Mouse (Mus musculus) A20 (cell line): ENCODE results near the gene Pla1a.

Experiments used
- DNase-seq: peaks from one replicate; pipeline ENCODE4 v3.0.0-alpha.2; 2011; ENCODE audit warnings: low read depth, low spot score

Pla1a gene

DNA sequence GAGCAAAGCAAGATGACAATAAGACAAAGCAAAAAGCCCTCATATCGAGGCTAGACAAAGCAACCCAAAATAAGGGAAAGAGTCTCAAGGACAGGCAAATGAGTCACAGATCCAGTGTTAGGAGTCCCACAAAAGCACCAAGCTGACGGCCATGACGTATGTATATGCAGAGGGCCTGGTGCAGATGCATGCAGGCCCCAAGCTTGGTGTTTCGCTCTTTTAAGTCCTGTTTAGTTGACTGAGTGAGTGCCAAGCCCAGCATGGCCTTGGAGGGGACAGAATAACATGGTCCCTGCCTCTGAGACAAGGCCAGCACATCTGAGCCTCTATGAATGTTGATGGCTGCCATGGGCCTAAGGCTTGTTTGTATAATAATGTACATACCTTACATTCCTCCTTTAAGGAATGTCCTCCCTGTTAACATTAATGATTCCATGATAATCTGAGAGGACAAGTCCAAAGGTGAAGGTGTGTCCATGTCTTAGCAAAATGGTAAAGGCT, 1.4 kb upstream of the Pla1a start:
- DNase-seq = no peak

DNA sequence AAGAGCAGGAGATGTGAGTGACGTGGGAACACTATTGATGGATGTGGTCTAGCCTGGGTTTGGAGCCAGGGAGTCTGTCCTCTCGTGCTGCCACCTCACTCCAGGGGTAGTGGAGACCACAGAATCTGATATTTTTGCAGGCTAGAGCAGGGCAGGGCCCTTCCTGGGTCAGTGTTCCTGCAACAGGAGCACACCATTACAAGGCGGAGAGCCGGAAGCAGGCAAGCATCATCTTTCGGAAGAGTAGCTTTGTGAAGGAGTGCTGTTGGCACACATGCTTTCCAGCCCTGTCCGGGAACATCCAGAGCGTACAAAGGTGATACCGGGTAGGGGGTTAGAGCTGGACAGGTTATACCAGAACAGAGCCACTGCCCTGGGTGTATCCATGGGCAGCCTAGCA, 569 bp upstream of the Pla1a start:
- no peak for DNase-seq

DNA sequence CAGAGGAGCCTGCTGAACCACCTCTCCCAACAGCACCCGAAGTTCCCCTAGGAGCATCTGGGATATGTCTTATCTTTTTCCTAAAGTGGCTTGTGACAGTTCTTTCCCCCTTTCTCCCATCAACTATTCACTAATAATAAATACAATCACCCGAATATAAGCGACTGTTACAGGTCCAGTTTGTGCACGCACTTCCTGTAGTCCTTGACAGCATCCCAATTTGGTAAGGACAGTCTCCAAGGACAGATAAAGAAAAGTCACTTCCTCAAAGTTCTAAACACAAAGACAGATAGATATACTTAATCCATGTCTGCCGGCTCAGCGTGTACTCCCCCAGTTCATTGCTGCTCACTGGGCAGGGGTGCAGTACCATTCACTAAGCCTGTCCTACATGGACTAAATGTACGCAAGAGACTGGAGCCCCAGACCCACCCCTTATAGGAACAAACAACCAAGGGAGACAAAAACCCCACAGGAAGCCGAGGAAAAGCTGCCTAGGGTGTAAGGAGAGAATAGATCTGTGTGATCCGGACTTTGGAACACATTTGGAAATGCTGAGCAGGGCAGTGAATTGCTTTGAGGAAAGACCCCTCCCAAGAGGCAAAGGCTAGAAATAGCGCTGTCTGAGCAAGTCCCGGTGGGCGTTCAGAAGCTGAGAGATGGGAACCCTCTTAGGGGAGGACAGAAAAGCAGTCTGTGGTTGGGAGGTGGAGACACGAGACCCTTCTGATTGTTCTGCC, 1.3 kb downstream of the Pla1a start:
- DNase-seq = no peak

DNA sequence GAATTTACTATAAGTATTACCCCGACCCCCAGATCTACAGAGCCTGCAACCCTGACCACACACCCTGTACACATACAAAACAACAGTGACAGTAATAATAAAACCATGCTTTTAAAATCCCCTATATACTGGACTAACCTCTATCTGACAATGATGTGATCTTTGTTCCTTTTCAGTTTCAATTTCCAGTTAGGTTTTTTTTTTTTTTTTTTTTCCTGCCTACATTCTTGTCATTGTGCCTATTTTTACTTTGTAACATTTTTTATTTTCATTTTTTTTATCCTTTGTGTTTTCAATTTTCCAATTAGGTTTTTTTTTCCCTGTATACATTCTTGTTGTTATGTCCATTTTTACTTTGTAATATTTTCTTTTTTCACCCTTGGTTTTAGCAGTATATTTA, 7.1 kb downstream of the Pla1a start:
- no peak for DNase-seq

DNA sequence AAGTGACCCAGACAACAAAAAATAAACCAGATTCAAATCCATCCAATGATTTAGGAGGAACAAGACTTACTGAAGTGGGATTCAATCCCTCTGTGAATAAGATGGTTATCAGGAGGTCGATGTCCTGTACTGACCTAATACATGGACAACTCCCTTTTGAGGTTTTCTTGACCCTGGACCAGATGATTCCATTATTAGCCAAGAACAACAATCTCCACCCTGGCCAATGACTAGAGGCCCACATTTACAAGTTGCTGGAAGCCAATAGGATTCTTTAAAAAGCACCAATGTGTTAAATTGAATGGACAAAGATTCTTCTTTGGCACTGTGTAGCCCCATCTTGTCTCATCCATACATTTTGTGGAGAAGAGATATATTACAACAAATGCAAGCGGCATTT, 7.6 kb downstream of the Pla1a start:
- no peak for DNase-seq

DNA sequence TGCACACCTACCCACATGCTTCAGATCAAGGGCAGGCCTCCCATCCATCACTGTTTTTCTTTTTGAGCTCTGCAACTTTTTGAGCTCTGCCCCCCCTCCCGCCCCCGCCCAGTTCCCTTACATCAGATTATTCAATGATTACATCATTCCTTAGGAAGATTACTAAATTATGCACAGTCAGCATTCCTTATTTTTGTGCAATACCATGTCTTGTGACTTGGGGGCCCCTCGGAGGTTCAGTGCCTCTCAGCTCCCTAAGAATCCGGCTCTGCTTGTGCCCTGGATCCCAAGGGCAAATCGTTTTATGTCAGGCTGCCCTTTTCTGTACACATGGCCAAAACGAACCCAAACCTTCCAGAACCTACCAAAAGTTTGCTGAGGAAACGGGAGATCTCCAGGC, 18.0 kb downstream of the Pla1a start:
- no peak for DNase-seq

DNA sequence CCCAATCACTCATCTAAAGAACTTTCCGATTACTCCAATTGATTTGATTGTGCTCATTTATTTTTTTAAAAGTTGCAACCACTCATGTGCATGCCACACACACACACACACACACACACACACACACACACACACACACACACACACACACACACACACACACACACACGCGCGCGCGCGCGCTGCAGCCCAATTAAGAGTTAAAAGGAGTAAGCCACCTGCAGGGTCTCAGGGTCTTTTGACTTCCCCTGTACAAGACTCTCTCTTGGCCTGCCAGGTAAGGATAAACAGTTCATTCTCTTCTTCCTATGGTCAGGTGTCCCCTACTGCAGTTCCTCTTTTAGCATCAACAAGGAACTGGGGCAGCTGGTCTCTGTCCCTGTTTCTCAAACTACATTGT, 24.5 kb downstream of the Pla1a start:
- peak; percentile 70 for DNase-seq

DNA sequence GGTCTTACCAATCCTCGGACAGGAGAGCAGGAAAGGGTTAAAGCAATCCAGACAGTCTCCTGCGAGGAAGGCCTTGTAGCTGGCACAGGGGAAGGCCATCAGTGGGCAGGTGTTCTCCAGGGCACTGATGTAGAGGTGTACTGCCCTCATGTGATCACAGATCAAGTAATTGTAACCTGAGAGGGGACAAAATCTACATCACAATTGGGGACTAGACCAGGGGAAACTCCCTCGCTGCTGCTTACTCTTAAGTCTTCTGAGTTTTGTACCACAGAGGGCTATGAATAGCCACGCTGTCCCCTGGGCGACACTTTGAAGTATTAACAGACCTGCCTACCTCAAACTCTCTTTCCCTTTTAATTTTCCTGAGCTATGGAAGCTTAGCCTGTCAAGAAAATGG, 25.4 kb downstream of the Pla1a start:
- DNase-seq = peak; percentile 88

DNA sequence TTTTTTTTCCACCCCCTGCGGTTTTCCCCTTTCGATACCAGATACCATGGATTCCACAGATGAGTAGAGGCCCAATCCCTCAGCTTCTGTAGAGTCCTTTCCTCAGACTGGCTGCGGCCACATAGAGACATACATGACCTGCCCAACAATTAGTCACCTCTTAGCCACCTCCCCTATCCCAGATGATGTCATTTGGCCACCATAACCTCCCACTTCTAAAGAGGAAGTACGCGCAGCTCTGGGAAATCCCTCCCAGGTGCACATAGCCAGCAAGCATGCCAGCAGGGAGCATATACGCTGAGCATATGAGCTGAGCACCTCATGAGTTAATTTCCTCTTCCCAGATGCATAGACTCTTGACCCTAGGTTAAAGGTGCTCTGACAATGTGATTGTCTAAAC, 26.2 kb downstream of the Pla1a start:
- DNase-seq = peak; percentile 88

DNA sequence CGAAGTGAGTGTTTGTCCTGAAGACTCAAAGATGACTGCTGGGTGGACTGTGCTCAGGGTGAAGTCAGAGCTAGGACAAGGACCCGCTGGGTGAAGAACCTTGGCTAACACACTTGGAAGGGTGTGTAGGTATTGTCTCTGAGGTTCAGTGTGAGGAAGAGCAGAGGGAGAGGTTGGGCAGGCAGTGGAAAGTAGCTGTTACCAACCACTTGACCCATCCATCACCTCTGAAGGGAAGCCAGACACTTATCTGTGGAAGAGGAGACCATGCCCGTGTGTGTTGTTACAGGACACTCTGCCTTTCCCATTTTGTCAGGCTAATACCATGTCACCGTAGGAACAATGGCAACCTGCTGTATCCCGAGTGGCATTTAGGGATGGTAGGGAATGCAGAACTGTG, 26.7 kb downstream of the Pla1a start:
- no peak for DNase-seq

DNA sequence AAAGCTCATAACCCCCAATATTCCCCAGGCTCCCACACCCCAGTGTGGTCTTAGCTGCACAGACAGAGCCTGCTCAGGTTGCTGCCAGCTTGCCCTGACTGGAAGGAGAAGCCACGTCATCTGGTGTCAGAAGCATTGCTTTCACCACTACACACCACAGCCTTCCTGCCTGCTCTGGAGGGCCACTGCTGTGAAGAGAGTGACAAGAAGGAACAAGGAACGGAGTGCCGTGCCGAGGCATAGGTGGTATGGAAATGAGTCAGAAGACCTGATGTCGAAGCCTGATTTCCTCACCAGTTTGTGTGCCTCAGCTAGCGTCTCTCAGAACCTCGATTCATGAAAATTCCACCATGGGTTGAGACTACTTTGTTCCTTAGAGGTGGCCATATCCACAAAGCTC, 29.3 kb downstream of the Pla1a start:
- peak; percentile 82 for DNase-seq

DNA sequence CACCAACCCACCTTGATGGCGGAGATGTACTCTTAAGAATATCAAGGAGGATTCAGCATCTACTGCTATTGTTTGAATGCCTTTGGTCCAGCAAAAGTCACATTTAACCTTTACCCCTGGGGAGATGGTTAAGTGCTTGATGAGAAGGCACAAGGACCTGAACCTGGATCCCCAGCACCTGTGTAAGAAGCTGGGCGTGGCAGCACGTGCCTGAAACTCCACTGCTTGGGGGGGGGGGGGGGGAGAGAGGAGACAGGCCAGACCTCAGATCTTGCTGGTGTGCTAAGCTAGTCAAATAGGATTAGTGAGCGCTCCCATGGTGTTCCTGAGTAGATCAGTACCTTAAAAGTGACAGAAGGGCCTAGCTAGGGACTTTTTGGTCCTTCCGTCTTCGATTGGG, 31.5 kb downstream of the Pla1a start:
- DNase-seq = no peak

DNA sequence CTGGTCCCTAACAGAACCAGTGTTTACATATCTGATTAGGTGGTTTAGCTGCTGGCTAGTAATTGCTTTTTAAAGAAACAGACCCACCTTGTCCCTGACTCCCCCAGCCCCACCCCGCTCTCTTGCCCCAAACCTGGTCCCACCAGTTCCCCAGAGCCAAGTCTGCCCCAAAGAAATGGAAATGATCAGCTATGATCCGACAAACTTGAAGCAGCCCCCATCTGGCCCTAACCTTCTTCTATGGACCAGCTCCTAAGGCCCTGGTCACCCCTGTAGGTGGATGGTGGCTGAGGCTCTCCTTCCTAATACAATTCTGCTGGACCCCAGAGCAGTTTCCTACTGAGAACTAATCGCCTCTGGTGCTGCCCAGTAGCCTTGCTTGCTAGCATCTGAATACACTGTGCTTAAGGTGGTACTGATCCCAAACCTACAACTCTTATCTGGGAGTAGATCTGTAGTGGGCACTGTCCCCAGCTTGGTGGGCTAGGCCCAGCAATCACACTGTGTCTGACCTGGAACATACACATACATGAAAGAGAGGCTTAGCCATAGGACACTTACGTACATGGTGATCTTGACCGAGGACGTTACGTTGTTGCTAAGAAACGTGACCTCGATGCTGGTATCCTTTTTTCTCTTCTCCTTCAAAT, 32.5 kb downstream of the Pla1a start:
- DNase-seq = no peak

DNA sequence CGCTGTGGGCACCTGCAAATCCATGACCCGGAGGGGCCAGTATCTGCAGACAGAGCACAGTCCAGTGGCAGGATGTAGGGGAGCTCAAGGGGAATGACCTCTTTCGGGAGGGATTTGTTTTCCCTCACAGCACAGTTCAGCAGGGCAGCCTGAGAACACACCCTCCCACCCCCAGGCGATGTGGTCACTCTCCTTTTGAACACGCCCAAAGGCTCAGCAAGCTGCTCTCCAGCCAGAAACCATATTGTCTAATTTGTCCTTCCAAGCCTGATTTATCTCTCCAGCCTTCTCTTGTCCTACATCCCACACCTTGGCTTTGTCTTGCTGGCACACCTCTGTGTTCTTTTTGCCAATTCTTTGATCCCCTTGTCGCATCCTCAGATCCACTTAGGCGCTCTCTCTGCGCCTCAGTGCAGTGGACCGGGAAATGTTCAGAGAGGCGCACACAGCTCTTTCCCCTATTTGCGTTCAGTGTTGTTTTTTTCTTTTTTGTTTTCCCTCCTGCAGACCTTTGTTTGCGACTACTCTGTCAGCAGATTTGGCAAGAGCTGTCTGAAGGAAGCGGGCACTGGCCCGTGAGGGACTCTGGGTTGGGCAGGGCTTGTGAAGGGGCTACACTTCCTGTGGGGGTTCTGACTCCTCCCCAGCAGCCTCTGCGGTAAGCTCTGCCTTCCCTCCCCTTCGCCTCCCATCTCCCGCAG, 33.3 kb downstream of the Pla1a start:
- peak; percentile 83 for DNase-seq

DNA sequence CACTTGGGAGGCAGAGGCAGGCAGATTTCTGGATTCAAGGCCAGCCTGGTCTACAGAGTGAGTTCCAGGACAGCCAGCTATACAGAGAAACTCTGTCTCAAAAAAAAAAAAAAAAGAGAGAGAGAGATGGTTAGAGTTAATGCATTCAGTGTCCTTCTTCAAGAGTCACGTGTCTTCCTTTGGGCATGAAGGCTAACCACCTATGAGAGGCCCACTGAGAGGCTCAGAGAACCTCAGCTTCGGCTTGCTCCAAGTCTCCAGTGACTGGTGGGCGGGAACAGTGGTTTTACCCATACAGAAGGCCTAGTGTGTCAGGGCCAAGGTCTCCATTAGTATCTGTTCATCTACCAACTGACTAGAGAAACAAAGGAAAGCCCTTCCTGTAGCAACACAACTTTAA, 33.9 kb downstream of the Pla1a start:
- no peak for DNase-seq

DNA sequence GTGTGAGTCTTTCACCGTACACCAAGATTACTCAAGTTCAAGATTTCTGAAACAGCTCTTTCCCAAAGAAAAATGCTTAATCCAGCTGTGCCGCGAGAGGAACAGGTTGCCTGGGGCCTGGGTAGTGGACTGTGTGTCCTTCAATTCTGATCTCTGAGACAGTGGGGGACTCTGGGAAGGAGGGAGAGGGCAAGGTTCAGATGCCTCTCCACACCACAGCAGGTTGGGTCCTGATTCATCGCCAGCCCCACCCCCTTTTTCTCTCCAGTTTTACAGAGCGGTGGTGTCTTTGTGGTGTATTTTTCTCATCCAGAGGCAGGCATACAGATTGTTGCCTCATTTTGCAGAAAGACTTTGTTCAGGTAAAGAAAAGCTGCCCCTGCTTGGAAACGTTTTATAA, 34.7 kb downstream of the Pla1a start:
- no peak for DNase-seq

DNA sequence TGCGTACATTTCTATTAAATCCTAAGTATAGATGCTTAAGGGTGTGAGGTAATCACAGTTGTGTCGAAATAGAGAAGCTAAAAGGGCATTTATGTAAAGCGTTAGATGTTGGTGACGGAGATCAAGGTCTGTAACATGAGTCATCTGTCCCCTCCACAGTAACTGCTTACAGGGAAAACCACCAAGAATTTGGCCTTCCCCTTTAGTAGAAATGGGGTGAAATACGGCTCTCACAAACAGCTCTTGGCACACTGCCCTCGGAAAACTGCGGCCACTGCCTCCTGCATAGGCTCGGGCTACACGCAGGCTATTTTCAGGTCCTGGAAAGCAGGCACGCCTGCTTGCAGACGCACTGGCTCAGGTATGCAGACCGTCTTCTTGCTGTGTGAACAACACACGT, 36.8 kb downstream of the Pla1a start:
- DNase-seq = peak; percentile 44

DNA sequence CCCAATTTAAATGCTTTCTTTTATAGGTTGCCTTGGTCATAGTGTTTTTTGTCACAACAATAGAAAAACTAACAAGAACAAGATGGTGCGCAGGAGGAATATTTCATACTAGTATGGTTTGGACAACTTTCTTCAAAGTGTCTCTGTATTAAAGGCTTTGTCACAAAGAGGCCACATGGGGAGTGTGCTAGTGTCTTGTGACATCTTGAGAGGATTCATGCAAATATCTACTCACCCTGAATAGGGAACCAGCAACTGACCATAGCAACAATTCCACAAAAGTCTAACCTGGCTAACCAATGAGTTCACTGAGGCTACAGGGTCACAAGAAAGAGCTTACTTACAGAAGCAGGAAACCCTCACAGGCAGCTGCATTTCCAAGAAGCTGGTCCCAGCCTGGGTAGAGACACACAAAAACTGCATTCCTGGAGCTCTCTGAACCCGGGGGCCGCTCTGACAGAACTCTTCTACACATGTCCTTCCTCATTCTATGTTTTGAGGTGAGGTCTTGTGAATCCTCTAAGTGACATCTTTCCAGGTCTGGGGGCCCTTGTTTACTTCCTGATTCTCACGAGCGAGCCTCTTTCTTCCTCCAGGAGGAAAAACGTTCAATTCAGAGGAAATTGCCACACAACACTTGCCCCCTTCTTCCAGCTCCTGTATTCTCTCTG, 37.8 kb downstream of the Pla1a start:
- peak; percentile 53 for DNase-seq

DNA sequence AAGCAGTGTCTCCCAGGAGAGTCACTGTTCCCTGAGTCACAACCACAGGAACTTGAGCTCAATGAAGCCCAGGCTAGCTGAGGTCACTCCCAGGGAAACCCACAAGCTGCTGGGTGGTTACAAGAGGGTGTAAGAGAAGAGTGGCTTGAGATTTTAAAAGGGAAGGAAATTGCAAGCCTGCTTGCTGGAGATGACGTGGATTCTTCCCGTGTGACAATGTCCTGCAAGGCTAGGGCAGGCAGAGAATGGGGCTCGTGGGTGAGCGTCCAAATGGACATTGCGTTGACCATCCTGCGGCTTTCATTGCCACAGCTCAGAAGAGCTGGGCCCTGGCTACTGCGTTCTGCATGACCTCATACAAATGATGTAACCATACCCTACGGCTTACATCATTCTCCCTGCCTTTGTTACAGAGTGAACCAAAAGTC, 38.7 kb downstream of the Pla1a start:
- DNase-seq = no peak

DNA sequence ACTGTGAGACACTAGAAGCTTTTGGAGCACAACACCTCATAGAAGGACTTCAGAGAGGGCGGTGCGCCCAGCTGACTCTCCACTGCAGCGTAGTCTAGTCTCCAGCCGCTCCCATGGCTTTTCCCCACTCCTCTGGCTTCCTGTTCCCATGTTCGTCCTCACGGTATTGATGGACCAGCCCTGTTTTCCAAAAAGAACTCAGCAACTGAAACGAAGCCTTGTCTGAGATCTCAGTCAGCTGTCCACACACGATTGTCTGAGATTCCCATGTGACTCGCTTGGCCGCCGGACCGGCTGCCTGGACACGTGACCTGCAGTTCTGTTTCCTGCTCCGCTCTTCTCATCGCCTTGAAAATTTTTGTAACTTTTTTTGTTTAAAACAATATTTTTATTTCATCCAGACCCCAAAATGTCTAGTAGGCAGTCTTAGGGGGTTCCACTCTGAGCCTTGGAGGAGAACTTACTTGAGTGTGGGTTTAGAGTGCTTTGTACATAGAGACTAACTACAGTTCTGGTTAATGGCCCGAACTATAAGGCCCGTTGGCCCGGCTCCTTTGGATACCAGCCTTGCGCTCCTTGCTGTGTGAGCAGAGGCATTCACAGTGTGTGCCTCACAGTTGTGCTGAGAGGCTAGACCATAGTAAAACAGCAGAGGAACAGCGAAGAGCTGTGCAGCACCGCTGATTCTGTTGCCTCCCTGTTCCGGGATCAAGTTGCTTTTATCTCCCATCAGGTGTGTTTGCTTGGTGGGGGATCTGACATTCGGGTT, 40.6 kb downstream of the Pla1a start:
- DNase-seq = no peak

DNA sequence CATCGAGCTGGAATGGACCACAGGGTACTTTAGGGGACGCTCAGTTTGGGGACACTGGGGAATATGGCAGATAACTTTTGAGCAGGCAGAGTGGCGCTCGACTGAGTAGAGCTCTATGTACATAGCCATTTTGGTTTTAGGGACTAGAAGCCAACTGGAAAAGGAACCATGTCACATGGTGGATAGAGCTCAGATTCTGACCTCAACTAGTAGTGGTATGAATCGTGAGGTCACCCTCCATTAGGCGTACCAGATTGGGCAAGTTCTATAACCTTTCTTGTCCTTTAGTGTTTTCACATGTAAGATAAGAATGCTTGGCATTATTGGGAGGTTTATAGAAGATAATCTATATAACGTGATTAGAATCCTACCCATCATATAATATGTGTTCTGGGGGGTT, 42.6 kb downstream of the Pla1a start:
- no peak for DNase-seq
